Mouse (Mus musculus) C2C12 (cell line): Measurements from ENCODE around the gene Card19. TPM values are rescaled to one million over a fixed set of nuclear protein-coding genes. Genes with fewer than 3 reads are reported as not detected.
A peak's percentile ranks its signal among the peaks of the same experiment; 100 is the strongest.

ENCODE experiments used
- H3K27me3 ChIP-seq: one replicate; pipeline ENCODE4 v1.6.1; 2011; ENCODE audit not compliant: control insufficient read depth, insufficient read depth, insufficient read length
- H3K36me3 ChIP-seq: one replicate; pipeline ENCODE4 v1.6.1; 2011; ENCODE audit not compliant: control insufficient read depth, insufficient read depth
- H3K4me3 ChIP-seq: one replicate; pipeline ENCODE4 v1.5.1; 2011; ENCODE audit warnings: mild to moderate bottlenecking, control low read depth; ENCODE audit not compliant: poor library complexity, insufficient read depth, severe bottlenecking
- H3K79me2 ChIP-seq: one replicate; pipeline ENCODE4 v1.6.1; 2011; ENCODE audit not compliant: control insufficient read depth, insufficient read depth
- H3K79me3 ChIP-seq: one replicate; pipeline ENCODE4 v1.6.1; 2011; ENCODE audit warnings: low read depth, control low read depth
- H3ac ChIP-seq: one replicate; pipeline ENCODE3; 2011; ENCODE audit warnings: low read depth; ENCODE audit not compliant: control insufficient read depth, insufficient read length
- CEBPB ChIP-seq: IDR thresholded peaks from one replicate; pipeline ENCODE4 v1.6.1; 2011; ENCODE audit warnings: low read depth, mild to moderate bottlenecking, control low read depth, moderate library complexity
- CTCF ChIP-seq: IDR thresholded peaks from one replicate; pipeline ENCODE4 v1.5.1; 2011; ENCODE audit not compliant: control insufficient read depth, insufficient read depth, insufficient read length
- FOSL1 ChIP-seq: IDR thresholded peaks from one replicate; pipeline ENCODE4 v1.8.0; 2011; ENCODE audit warnings: mild to moderate bottlenecking, low read length; ENCODE audit not compliant: poor library complexity, insufficient read depth, severe bottlenecking
- MAX ChIP-seq: IDR thresholded peaks from one replicate; pipeline ENCODE4 v1.6.1; 2011; ENCODE audit warnings: mild to moderate bottlenecking, control low read depth
- MYOD1 ChIP-seq: IDR thresholded peaks from one replicate; pipeline ENCODE4 v1.6.1; 2011; ENCODE audit warnings: low read depth; ENCODE audit not compliant: control insufficient read depth, insufficient read length
- MYOG ChIP-seq: IDR thresholded peaks from one replicate; pipeline ENCODE4 v1.6.1; 2011; ENCODE audit not compliant: control insufficient read depth, insufficient read length; ENCODE audit errors: extremely low read depth
- USF1 ChIP-seq: IDR thresholded peaks from one replicate; pipeline ENCODE4 v1.6.1; 2011; ENCODE audit warnings: low read depth, mild to moderate bottlenecking, control low read depth, moderate library complexity
- polyA plus RNA-seq: library from polyadenylated mRNA; unstranded; fragments of >200 nt; fragmentation: generic; extraction: Trizol; gene quantifications from one replicate; pipeline ENCODE4 v1.2.1, GENCODE M21; 2012; ENCODE audit warnings: missing spikeins

Card19 gene
- polyA plus RNA-seq, 1 experiment: 159 TPM

DNA sequence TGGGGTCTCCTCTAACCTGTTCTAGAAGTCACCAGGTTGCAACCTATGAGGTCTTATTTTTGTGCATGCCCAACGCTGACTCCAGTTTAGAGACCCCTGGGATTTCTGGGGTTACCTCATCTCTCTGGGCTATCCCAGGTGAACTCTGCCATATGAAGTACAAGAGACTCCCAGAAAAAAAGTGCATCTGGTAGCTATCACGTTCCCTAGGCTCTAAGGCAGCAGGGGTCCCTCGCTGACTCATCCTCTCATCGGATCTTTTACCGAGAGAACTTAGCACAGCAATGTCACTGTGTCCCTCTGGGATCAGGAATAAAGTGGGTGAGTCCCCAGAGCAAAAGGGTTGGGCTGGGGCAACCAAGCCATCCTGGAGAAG is 721 bp downstream of the Card19 start:
- Histone ChIP-seq H3K79me2 (peaks cover 43% of the 10 kb centered on the region), H3K4me3 (peak overlapping the region; percentile 56), H3ac (peak overlapping the region; percentile 67), H3K27me3 (no peaks in the 10 kb centered on the region), H3K36me3 (no peaks in the 10 kb centered on the region), H3K79me3 (peaks cover 10% of the 10 kb centered on the region)
- TF ChIP-seq MAX: no peak
- no peak for TF ChIP-seq FOSL1
- peak; percentile 8 for TF ChIP-seq MYOD1
- TF ChIP-seq MYOG: no peak

DNA sequence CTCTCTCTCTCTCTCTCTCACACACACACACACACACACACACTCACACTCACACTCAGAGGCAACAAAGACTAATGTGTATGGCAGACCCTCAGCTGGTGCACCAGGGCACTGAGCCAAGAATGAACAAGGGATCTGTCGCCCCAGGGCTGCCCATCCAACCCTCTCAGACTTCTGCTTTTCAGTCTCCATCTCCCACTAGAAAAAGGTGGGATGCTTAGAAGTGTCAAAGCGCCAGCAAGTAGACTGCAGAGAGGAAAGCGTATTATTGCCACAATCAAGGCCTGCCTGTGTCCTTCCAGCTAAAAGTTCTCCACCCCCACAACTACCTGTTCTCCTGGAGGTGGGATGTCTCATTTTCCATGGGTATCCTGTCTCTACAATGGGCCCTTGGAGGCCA is 1.4 kb downstream of the Card19 start:
- Histone ChIP-seq H3ac (peak overlapping the region; percentile 9), H3K27me3 (no peaks in the 10 kb centered on the region), H3K4me3 (peak overlapping the region; percentile 56), H3K79me2 (peaks cover 50% of the 10 kb centered on the region), H3K79me3 (peaks cover 12% of the 10 kb centered on the region), H3K36me3 (no peaks in the 10 kb centered on the region)
- TF ChIP-seq MAX: no peak
- no peak for TF ChIP-seq MYOD1
- no peak for TF ChIP-seq MYOG
- no peak for TF ChIP-seq FOSL1
- no peak for TF ChIP-seq USF1
- TF ChIP-seq CTCF: no peak
- no peak for TF ChIP-seq CEBPB

DNA sequence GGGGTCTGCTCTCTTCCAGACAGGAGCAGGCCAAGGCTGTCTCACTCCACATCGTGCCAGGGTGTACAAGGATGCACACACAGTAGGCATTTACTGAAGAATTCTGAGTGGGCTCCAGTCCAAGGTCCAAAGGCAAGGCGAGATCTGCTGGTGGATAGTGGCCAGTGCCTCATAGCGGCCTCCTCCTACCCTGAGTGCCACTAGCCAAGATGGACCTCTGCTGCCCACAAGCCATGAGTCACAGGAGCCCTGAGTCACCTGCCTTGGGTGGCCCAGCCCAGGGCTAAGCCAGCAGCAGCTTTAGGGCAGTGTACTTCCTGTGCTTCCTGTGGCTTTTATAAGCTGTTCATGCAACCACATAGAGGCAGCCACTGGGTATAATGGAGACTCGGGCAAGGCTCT is 2.3 kb downstream of the Card19 start:
- TF ChIP-seq MAX: peak; percentile 54
- TF ChIP-seq MYOG: no peak
- TF ChIP-seq FOSL1: peak; percentile 70
- no peak for TF ChIP-seq USF1
- TF ChIP-seq CTCF: no peak
- TF ChIP-seq MYOD1: peak; percentile 69
- TF ChIP-seq CEBPB: no peak
- Histone ChIP-seq H3K79me3 (peaks cover 14% of the 10 kb centered on the region), H3K36me3 (no peaks in the 10 kb centered on the region), H3K4me3 (peak overlapping the region; percentile 56), H3K79me2 (peaks cover 55% of the 10 kb centered on the region), H3K27me3 (no peaks in the 10 kb centered on the region), H3ac (no peak overlapping the region)

DNA sequence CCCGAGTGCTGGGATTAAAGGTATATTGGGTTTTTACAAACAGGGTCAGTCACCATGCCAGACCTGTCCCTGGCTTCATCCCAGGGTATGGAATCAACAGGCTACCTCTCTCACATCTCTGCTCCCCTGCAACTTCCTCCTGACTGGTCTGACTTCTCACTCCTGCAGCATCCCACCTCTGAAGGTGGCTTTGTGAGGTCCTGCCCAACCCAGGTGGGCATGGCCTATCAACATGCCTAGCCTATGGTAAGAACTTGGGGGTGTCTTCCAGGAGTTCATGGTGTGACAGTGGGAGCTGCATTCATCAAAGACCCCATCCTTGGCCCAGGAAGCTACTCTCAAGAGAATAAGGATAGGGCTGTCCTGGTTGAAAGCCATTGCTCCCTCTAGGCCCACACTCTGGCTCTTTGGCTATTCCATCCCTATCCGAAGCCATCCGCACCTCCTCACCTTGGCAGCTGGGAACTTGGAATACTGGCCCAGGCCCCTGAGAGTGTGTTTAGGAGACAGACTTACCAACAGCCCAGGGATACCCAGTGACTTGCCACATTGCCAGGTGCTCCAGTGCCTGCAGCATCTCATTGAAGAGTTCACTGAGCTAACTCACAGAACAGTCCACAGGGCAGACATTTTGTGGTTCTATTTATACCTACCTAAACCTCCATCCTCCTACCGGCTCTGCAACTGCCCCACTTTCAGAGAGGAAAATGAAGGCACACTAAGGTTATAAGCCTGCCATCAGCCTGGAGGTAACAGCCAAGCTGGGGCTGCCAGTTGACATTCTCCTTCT is 2.9 kb downstream of the Card19 start:
- no peak overlapping the region for H3ac ChIP-seq
- H3K79me2 ChIP-seq: peaks cover 55% of the 10 kb centered on the region
- H3K4me3 ChIP-seq: no peak overlapping the region
- no peak for TF ChIP-seq MYOG
- no peak for TF ChIP-seq MYOD1
- no peak for TF ChIP-seq CEBPB
- no peak for TF ChIP-seq USF1
- no peak for TF ChIP-seq CTCF
- no peak for TF ChIP-seq FOSL1
- TF ChIP-seq MAX: no peak
- H3K36me3 ChIP-seq: no peaks in the 10 kb centered on the region
- H3K27me3 ChIP-seq: no peaks in the 10 kb centered on the region
- peaks cover 14% of the 10 kb centered on the region for H3K79me3 ChIP-seq

DNA sequence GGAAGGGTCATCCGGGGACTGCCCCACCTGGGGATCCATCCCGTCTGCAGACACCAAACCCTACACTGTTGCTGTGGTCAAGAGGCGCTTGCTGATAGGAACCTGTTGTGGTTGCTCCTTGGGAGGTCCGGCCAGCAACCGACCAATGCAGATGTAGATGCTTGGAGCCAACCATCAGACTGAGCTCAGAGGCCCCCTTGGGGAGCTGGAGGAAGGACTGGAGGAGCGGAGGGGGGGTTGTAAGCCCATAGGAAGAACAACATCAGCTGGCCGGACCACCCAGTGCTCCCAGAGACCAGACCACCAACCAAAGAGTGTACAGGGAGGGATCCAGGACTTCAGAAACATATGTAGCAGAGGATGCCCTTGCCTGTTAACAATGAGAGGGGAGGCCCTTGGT is 6.5 kb downstream of the Card19 start:
- Histone ChIP-seq H3K4me3 (no peak overlapping the region), H3K79me3 (peaks cover 12% of the 10 kb centered on the region), H3K36me3 (peaks cover 17% of the 10 kb centered on the region), H3K27me3 (no peaks in the 10 kb centered on the region), H3K79me2 (peaks cover 43% of the 10 kb centered on the region), H3ac (no peak overlapping the region)
- no peak for TF ChIP-seq CEBPB

DNA sequence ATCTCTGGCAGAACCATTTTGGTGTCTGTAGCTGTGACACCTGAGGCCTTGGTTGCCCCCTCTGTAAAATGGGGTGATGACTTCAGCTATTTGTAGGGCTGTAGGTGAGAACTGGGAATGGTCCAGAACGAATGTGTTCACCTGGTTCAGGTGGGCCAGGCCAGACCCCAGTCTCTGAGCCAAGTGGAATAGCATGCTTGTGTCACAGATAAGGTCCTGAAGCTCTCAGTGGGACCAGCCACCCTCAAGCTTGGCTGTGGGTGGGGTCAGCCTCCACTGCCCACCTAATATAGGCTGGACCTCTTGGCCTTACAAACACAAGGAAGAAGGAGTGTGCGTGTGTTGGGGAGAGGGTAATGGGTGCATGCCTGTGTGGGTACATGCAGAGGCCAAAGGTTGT is 9.5 kb downstream of the Card19 start:
- Histone ChIP-seq H3K79me3 (peaks cover 6% of the 10 kb centered on the region), H3K79me2 (peaks cover 25% of the 10 kb centered on the region), H3K4me3 (no peak overlapping the region), H3ac (no peak overlapping the region), H3K27me3 (no peaks in the 10 kb centered on the region), H3K36me3 (peaks cover 35% of the 10 kb centered on the region)
- no peak for TF ChIP-seq MYOG
- TF ChIP-seq FOSL1: no peak
- no peak for TF ChIP-seq CTCF
- TF ChIP-seq CEBPB: no peak
- TF ChIP-seq MAX: no peak
- TF ChIP-seq MYOD1: no peak
- TF ChIP-seq USF1: no peak
